Mouse (Mus musculus): ENCODE data around the gene Pdcd10. TPM values are rescaled to one million over a fixed set of nuclear protein-coding genes. Genes with fewer than 3 reads are reported as not detected.

Pdcd10 gene
- 54.4 TPM in 2 replicates for polyA plus RNA-seq (2015; fragmentation: Nextera tagmentation; extraction: Ambion mirVana)

- no peaks in the 10 kb centered on the region for H3K27me3 ChIP-seq (ENCODE audit: insufficient read depth, low read length)
- peaks cover 15% of the 10 kb centered on the region for H3K4me1 ChIP-seq (ENCODE audit: insufficient read depth)
- peak within 1 kb of the TSS; percentile 99 for H3K9ac ChIP-seq (replicated peaks)
- H3K36me3 ChIP-seq (replicated peaks; ENCODE audit: insufficient read depth, low read length) = no peaks in the 10 kb centered on the region
- under 1% methylated on average over 35 of the region's 35 CpGs for WGBS (ENCODE audit: insufficient replicate concordance)
- H3K27ac ChIP-seq (ENCODE audit: low read depth) = peak within 1 kb of the TSS; percentile 98
- peak within 1 kb of the TSS; percentile 89 for H3K4me2 ChIP-seq (ENCODE audit: low read depth, low read length)
- H3K9me3 ChIP-seq (ENCODE audit: low read length) = no peaks in the 10 kb centered on the region
- peak within 1 kb of the TSS; percentile 98 for H3K4me3 ChIP-seq (ENCODE audit: low read depth, low read length)
- DNase-seq = peak; percentile 100
- TF ChIP-seq CTCF (IDR thresholded peaks at IDR 0.05; ENCODE audit: low read depth) = peak; percentile 56
- TF ChIP-seq EP300 (IDR thresholded peaks at IDR 0.05; ENCODE audit: low read depth) = peak; percentile 40; the same call in 1 of the 2 replicates
- ATAC-seq = peak; percentile 95
Observed at GRCm38 (mm10) chr3:75556695-75557291, at the start of gene Pdcd10. Gene Pdcd10 (minus strand): TSS chr3:75556856.

GRCm38 (mm10) chr3:75584898-75585297, 28.2 kb upstream of the Pdcd10 start:
- WGBS (ENCODE audit: insufficient replicate concordance) = 73% methylated on average over 4 of the region's 4 CpGs
- H3K27ac ChIP-seq (ENCODE audit: low read depth) = no peak overlapping the region
- H3K4me3 ChIP-seq (ENCODE audit: low read depth, low read length) = no peak overlapping the region
- no peak for ATAC-seq
- H3K4me2 ChIP-seq (ENCODE audit: low read depth, low read length) = no peak overlapping the region
- no peak overlapping the region for H3K9ac ChIP-seq (replicated peaks)
- TF ChIP-seq EP300 (IDR thresholded peaks at IDR 0.05; ENCODE audit: low read depth) (no peak), CTCF (IDR thresholded peaks at IDR 0.05; ENCODE audit: low read depth) (no peak)
- H3K4me1 ChIP-seq (ENCODE audit: insufficient read depth) = no peaks in the 10 kb centered on the region
- no peak for DNase-seq
- no peaks in the 10 kb centered on the region for H3K27me3 ChIP-seq (ENCODE audit: insufficient read depth, low read length)
- no peaks in the 10 kb centered on the region for H3K9me3 ChIP-seq (ENCODE audit: low read length)
- H3K36me3 ChIP-seq (replicated peaks; ENCODE audit: insufficient read depth, low read length) = no peaks in the 10 kb centered on the region

GRCm38 (mm10) chr3:75583293-75583692, 26.6 kb upstream of the Pdcd10 start:
- Histone ChIP-seq H3K36me3 (replicated peaks; ENCODE audit: insufficient read depth, low read length) (no peaks in the 10 kb centered on the region), H3K27me3 (ENCODE audit: insufficient read depth, low read length) (no peaks in the 10 kb centered on the region), H3K4me3 (ENCODE audit: low read depth, low read length) (no peak overlapping the region), H3K4me1 (ENCODE audit: insufficient read depth) (no peaks in the 10 kb centered on the region), H3K9me3 (ENCODE audit: low read length) (no peaks in the 10 kb centered on the region), H3K9ac (replicated peaks) (no peak overlapping the region), H3K27ac (ENCODE audit: low read depth) (no peak overlapping the region), H3K4me2 (ENCODE audit: low read depth, low read length) (no peak overlapping the region)
- ATAC-seq (no peak), DNase-seq (no peak)
- 81% methylated on average over 3 of the region's 3 CpGs for WGBS (ENCODE audit: insufficient replicate concordance)
- TF ChIP-seq EP300 (IDR thresholded peaks at IDR 0.05; ENCODE audit: low read depth) = no peak
- TF ChIP-seq CTCF (IDR thresholded peaks at IDR 0.05; ENCODE audit: low read depth) = no peak

GRCm38 (mm10) chr3:75579352-75579751, 22.7 kb upstream of the Pdcd10 start:
- Histone ChIP-seq H3K36me3 (replicated peaks; ENCODE audit: insufficient read depth, low read length) (no peaks in the 10 kb centered on the region), H3K4me3 (ENCODE audit: low read depth, low read length) (no peak overlapping the region), H3K4me1 (ENCODE audit: insufficient read depth) (no peaks in the 10 kb centered on the region), H3K9me3 (ENCODE audit: low read length) (no peaks in the 10 kb centered on the region), H3K4me2 (ENCODE audit: low read depth, low read length) (no peak overlapping the region), H3K27ac (ENCODE audit: low read depth) (no peak overlapping the region), H3K27me3 (ENCODE audit: insufficient read depth, low read length) (no peaks in the 10 kb centered on the region), H3K9ac (replicated peaks) (no peak overlapping the region)
- WGBS (ENCODE audit: insufficient replicate concordance) = 39% methylated on average over 4 of the region's 4 CpGs
- ATAC-seq = no peak
- TF ChIP-seq EP300 (IDR thresholded peaks at IDR 0.05; ENCODE audit: low read depth) (no peak), CTCF (IDR thresholded peaks at IDR 0.05; ENCODE audit: low read depth) (peak; percentile 51)
- DNase-seq = peak; percentile 42

GRCm38 (mm10) chr3:75575582-75575981, 18.9 kb upstream of the Pdcd10 start:
- no peaks in the 10 kb centered on the region for H3K27me3 ChIP-seq (ENCODE audit: insufficient read depth, low read length)
- no peaks in the 10 kb centered on the region for H3K36me3 ChIP-seq (replicated peaks; ENCODE audit: insufficient read depth, low read length)
- 61% methylated on average over 1 of the region's 1 CpGs for WGBS (ENCODE audit: insufficient replicate concordance)
- no peak for DNase-seq
- H3K27ac ChIP-seq (ENCODE audit: low read depth) = no peak overlapping the region
- H3K4me1 ChIP-seq (ENCODE audit: insufficient read depth) = no peaks in the 10 kb centered on the region
- no peak for TF ChIP-seq CTCF (IDR thresholded peaks at IDR 0.05; ENCODE audit: low read depth)
- TF ChIP-seq EP300 (IDR thresholded peaks at IDR 0.05; ENCODE audit: low read depth) = no peak
- no peak overlapping the region for H3K4me3 ChIP-seq (ENCODE audit: low read depth, low read length)
- no peaks in the 10 kb centered on the region for H3K9me3 ChIP-seq (ENCODE audit: low read length)
- H3K9ac ChIP-seq (replicated peaks) = no peak overlapping the region
- H3K4me2 ChIP-seq (ENCODE audit: low read depth, low read length) = no peak overlapping the region
- no peak for ATAC-seq

- no peak for DNase-seq
- Histone ChIP-seq H3K36me3 (replicated peaks; ENCODE audit: insufficient read depth, low read length) (no peaks in the 10 kb centered on the region), H3K4me3 (ENCODE audit: low read depth, low read length) (no peak overlapping the region), H3K27ac (ENCODE audit: low read depth) (no peak overlapping the region), H3K4me1 (ENCODE audit: insufficient read depth) (no peaks in the 10 kb centered on the region), H3K9ac (replicated peaks) (no peak overlapping the region), H3K9me3 (ENCODE audit: low read length) (no peaks in the 10 kb centered on the region), H3K27me3 (ENCODE audit: insufficient read depth, low read length) (no peaks in the 10 kb centered on the region), H3K4me2 (ENCODE audit: low read depth, low read length) (no peak overlapping the region)
- TF ChIP-seq EP300 (IDR thresholded peaks at IDR 0.05; ENCODE audit: low read depth) (no peak), CTCF (IDR thresholded peaks at IDR 0.05; ENCODE audit: low read depth) (no peak)
- WGBS (ENCODE audit: insufficient replicate concordance) = 70% methylated on average over 2 of the region's 2 CpGs
- ATAC-seq = no peak
Observed at GRCm38 (mm10) chr3:75574074-75574473, 17.4 kb upstream of the Pdcd10 start.

Data from liver, postnatal 0 days (tissue).